Mouse (Mus musculus): ENCODE results near the gene Ntf5. TPM values are rescaled to one million over a fixed set of nuclear protein-coding genes. Genes with fewer than 3 reads are reported as not detected.
"Not testable (repeated sequence)": the region's sequence is repeated elsewhere in the genome, so short reads cannot be mapped to it uniquely, and the experiment has no call there.

The Ntf5 gene
- total and polyA plus RNA-seq, 2 experiments from 2014 or later: 0.16 TPM

GRCm38 (mm10) chr7:45461326-45461725 is 47.8 kb downstream of the Ntf5 start:
- Histone ChIP-seq H3K27ac (peak overlapping the region; percentile 87), H3K4me3 (ENCODE audit: low read length) (no peak overlapping the region), H3K27me3 (ENCODE audit: insufficient read depth, low read length) (no peaks in the 10 kb centered on the region), H3K9ac (replicated peaks; ENCODE audit: low read length) (no peak overlapping the region), H3K9me3 (ENCODE audit: low read length) (no peaks in the 10 kb centered on the region), H3K4me2 (ENCODE audit: low read depth, low read length) (no peak overlapping the region), H3K36me3 (ENCODE audit: insufficient read depth, low read length) (peaks cover 13% of the 10 kb centered on the region), H3K4me1 (ENCODE audit: insufficient read depth, low read length) (peaks cover 27% of the 10 kb centered on the region)
- no peak for TF ChIP-seq CTCF (IDR thresholded peaks at IDR 0.05; ENCODE audit: low read depth)
- WGBS: 55% methylated on average over 4 of the region's 5 CpGs
- DNase-seq (ENCODE audit: low spot score): peak; percentile 14
- ATAC-seq: no peak

- ATAC-seq (no peak), DNase-seq (ENCODE audit: low spot score) (no peak)
- H3K4me3 ChIP-seq (ENCODE audit: low read length): no peak overlapping the region
- H3K27me3 ChIP-seq (ENCODE audit: insufficient read depth, low read length): no peaks in the 10 kb centered on the region
- WGBS: 86% methylated on average over 4 of the region's 4 CpGs
- TF ChIP-seq CTCF (IDR thresholded peaks at IDR 0.05; ENCODE audit: low read depth): no peak
- H3K9me3 ChIP-seq (ENCODE audit: low read length): no peaks in the 10 kb centered on the region
- H3K9ac ChIP-seq (replicated peaks; ENCODE audit: low read length): no peak overlapping the region
- H3K36me3 ChIP-seq (ENCODE audit: insufficient read depth, low read length): peaks cover 13% of the 10 kb centered on the region
- peaks cover 26% of the 10 kb centered on the region for H3K4me1 ChIP-seq (ENCODE audit: insufficient read depth, low read length)
- no peak overlapping the region for H3K4me2 ChIP-seq (ENCODE audit: low read depth, low read length)
- H3K27ac ChIP-seq: peak overlapping the region; percentile 38; the same call in 1 of the 2 replicates
Observed at GRCm38 (mm10) chr7:45461781-45462180, 48.3 kb downstream of the Ntf5 start.

- Histone ChIP-seq H3K9ac (replicated peaks; ENCODE audit: low read length) (no peak overlapping the region), H3K9me3 (ENCODE audit: low read length) (no peaks in the 10 kb centered on the region), H3K4me1 (ENCODE audit: insufficient read depth, low read length) (peaks cover 21% of the 10 kb centered on the region), H3K4me2 (ENCODE audit: low read depth, low read length) (no peak overlapping the region), H3K27ac (no peak overlapping the region), H3K27me3 (ENCODE audit: insufficient read depth, low read length) (no peaks in the 10 kb centered on the region), H3K36me3 (ENCODE audit: insufficient read depth, low read length) (peaks cover 13% of the 10 kb centered on the region), H3K4me3 (ENCODE audit: low read length) (no peak overlapping the region)
- DNase-seq (ENCODE audit: low spot score) (no peak), ATAC-seq (no peak)
- no peak for TF ChIP-seq CTCF (IDR thresholded peaks at IDR 0.05; ENCODE audit: low read depth)
- 87% methylated on average over 4 of the region's 4 CpGs for WGBS
Observed at GRCm38 (mm10) chr7:45462325-45462724, 48.8 kb downstream of the Ntf5 start.

- H3K4me1 ChIP-seq (ENCODE audit: insufficient read depth, low read length): peaks cover 17% of the 10 kb centered on the region
- not testable (repeated sequence) for H3K9me3 ChIP-seq (ENCODE audit: low read length); ATAC-seq; H3K27me3 ChIP-seq (ENCODE audit: insufficient read depth, low read length); H3K4me2 ChIP-seq (ENCODE audit: low read depth, low read length); H3K27ac ChIP-seq; H3K9ac ChIP-seq (replicated peaks; ENCODE audit: low read length); H3K4me3 ChIP-seq (ENCODE audit: low read length); DNase-seq (ENCODE audit: low spot score)
- WGBS: 80% methylated on average over 4 of the region's 4 CpGs
- peak; percentile 35; the same call in 1 of the 2 replicates for TF ChIP-seq CTCF (IDR thresholded peaks at IDR 0.05; ENCODE audit: low read depth)
- H3K36me3 ChIP-seq (ENCODE audit: insufficient read depth, low read length): peaks cover 13% of the 10 kb centered on the region
Observed at GRCm38 (mm10) chr7:45462868-45463267, 49.4 kb downstream of the Ntf5 start.

DNA sequence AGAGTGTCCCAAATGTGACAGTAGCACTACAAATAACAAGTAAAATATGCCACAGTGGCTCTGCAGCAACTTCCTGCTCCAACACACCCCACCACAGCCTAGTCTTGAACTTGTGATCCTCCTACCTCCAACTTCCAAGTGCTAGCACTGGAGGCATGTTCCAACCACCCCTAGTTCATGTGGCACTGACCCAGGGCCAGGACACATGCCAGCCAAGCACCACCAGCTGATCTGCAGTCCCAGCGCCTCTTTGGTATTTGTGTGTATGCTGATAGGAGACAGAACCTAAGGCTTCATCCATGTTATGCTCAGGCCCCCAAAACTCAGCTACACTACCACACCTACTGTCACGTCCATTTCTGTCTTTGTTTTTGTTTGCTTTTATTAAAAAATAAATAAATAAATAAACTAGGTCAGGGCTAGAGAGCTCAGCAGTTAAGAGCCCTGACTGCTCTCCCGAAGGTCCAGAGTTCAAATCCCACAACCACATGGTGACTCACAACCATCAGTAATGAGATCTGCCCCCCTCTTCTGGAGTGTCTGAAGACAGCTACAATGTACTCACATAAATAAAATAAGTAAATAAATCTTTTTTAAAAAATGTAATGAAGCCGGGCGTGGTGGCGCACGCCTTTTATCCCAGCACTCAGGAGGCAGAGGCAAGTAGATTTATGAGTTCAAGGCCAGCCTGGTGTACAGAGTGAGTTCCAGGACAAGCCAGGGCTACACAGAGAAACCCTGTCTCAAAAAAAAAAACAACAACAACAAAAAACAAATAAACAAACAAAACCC is 50.7 kb downstream of the Ntf5 start:
- Histone ChIP-seq H3K4me2 (ENCODE audit: low read depth, low read length) (no peak overlapping the region), H3K27ac (no peak overlapping the region), H3K36me3 (ENCODE audit: insufficient read depth, low read length) (peaks cover 13% of the 10 kb centered on the region), H3K27me3 (ENCODE audit: insufficient read depth, low read length) (no peaks in the 10 kb centered on the region), H3K9me3 (ENCODE audit: low read length) (no peaks in the 10 kb centered on the region), H3K4me1 (ENCODE audit: insufficient read depth, low read length) (peaks cover 17% of the 10 kb centered on the region), H3K4me3 (ENCODE audit: low read length) (no peak overlapping the region), H3K9ac (replicated peaks; ENCODE audit: low read length) (no peak overlapping the region)
- WGBS: 95% methylated on average over 7 of the region's 7 CpGs
- TF ChIP-seq CTCF (IDR thresholded peaks at IDR 0.05; ENCODE audit: low read depth): no peak
- no peak for ATAC-seq
- DNase-seq (ENCODE audit: low spot score): no peak

DNA sequence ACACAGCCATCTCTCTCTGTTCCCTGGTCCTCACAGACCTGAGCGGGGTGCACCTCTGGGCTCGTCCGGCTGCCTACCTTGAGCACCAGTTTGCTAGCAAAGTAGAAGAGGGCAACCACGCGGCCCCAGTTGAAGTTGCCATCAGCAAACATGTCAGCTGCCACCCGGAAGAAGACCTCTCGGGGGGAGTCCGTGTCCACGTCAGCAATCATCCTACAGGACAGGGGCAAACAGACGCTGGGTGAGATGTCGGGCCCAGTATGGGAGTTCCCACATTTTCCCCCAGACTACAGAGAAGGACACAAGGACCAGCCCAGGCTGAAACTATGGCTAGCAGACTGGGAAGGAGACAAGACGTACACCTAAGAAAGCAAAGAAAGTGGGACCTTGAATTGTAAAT is 51.6 kb downstream of the Ntf5 start:
- H3K4me3 ChIP-seq (ENCODE audit: low read length): no peak overlapping the region
- DNase-seq (ENCODE audit: low spot score) (no peak), ATAC-seq (no peak)
- no peak overlapping the region for H3K27ac ChIP-seq
- peaks cover 15% of the 10 kb centered on the region for H3K4me1 ChIP-seq (ENCODE audit: insufficient read depth, low read length)
- TF ChIP-seq CTCF (IDR thresholded peaks at IDR 0.05; ENCODE audit: low read depth): no peak
- no peaks in the 10 kb centered on the region for H3K27me3 ChIP-seq (ENCODE audit: insufficient read depth, low read length)
- WGBS: 94% methylated on average over 12 of the region's 12 CpGs
- H3K9me3 ChIP-seq (ENCODE audit: low read length): no peaks in the 10 kb centered on the region
- H3K36me3 ChIP-seq (ENCODE audit: insufficient read depth, low read length): peaks cover 13% of the 10 kb centered on the region
- H3K9ac ChIP-seq (replicated peaks; ENCODE audit: low read length): peak overlapping the region; percentile 81; the same call in 1 of the 2 replicates
- H3K4me2 ChIP-seq (ENCODE audit: low read depth, low read length): no peak overlapping the region

- DNase-seq (ENCODE audit: low spot score) (no peak), ATAC-seq (no peak)
- Histone ChIP-seq H3K9ac (replicated peaks; ENCODE audit: low read length) (peak overlapping the region; percentile 81), H3K4me1 (ENCODE audit: insufficient read depth, low read length) (peaks cover 11% of the 10 kb centered on the region), H3K4me3 (ENCODE audit: low read length) (peak overlapping the region; percentile 69), H3K4me2 (ENCODE audit: low read depth, low read length) (peak overlapping the region; percentile 93), H3K27ac (peak overlapping the region; percentile 76; the same call in 1 of the 2 replicates), H3K36me3 (ENCODE audit: insufficient read depth, low read length) (peaks cover 13% of the 10 kb centered on the region), H3K9me3 (ENCODE audit: low read length) (no peaks in the 10 kb centered on the region), H3K27me3 (ENCODE audit: insufficient read depth, low read length) (no peaks in the 10 kb centered on the region)
- 0 out of 2 replicates have a peak, but pooled peaks have one; percentile 12 for TF ChIP-seq CTCF (IDR thresholded peaks at IDR 0.05; ENCODE audit: low read depth)
- WGBS: 74% methylated on average over 9 of the region's 9 CpGs
Observed at GRCm38 (mm10) chr7:45465549-45465948, 52.1 kb downstream of the Ntf5 start.

Measured in hindbrain, postnatal 0 days (tissue).